Mouse (Mus musculus): Measurements from ENCODE around the gene Gm11627. TPM values are rescaled to one million over a fixed set of nuclear protein-coding genes. Genes with fewer than 3 reads are reported as not detected.
A peak's percentile ranks its signal among the peaks of the same experiment; 100 is the strongest.

Gene Gm11627
- total RNA-seq, 2 experiments from 2014 or later, result 1.4 to 1.9 TPM

DNA sequence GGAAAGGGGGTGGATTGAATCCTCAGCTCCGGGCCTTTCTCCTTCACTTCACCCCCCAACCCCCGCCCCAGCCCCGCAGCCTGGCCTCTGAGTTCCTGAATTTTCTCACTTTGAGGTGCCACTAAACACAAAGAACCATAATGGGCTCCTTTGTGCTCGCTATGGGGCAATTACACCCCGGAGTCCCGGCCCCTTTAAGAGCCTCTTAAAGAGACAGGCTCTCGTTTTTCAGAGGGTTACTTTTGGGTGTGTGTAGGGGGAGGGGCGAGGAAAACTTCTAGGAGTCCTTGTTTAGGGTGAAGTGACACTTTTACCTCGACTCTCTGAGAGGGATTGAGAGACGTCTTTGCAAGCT lies 24.2 kb upstream of the Gm11627 start:
- no peak for DNase-seq (ENCODE audit: low spot score in 2 of 2)

DNA sequence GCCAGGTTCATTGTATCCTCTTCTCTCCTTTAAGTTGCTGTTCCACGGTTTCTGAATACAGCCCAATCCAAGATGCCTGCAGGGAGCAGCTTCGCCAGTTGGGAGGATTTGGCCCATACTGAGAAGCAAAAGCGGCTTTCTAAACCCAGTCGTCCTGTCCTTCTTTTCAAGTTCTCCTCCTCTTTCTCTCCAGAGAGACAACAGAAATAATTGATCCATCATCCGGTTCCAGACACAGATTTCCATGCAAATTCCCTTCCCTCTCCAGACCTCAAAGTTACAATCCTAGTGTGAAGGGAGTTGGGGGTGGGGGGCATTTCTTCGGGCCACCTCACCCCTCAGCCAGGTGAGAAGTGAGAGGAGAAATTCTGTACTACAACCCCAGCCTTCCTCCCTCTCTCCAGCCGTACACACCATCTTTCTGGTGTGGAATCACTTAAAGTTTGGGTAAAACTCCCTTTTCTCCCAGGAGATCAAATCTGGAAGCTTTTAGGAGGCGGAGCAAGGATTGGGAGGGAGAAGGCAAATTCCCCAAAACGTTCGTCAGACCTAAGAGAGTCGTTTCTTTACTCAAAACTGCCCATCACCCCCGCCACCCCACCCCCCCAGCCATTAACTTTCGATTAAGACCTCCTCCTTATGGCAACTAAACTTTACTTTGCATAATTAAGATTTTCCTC lies 23.7 kb upstream of the Gm11627 start:
- DNase-seq (ENCODE audit: low spot score in 2 of 2), result no peak

DNA sequence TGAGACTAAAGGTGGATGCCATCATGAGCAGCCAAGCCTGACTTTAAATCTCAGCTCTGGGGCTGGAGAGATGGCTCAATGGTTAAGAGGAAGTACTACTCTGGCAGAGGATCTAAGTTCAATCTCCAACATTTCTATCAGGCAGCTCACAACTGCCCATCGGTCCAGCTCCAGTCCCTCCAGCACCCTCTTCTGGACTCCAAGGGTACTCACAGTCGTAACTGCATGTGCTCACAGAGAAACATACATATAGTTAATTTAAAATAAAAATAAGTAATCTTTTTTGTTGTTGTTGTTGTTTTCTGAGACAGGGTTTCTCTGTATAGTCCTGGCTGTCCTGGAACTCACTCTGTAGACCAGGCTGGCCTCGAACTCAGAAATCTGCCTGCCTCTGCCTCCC lies 20.7 kb upstream of the Gm11627 start:
- DNase-seq (ENCODE audit: low spot score in 2 of 2), result no peak

DNA sequence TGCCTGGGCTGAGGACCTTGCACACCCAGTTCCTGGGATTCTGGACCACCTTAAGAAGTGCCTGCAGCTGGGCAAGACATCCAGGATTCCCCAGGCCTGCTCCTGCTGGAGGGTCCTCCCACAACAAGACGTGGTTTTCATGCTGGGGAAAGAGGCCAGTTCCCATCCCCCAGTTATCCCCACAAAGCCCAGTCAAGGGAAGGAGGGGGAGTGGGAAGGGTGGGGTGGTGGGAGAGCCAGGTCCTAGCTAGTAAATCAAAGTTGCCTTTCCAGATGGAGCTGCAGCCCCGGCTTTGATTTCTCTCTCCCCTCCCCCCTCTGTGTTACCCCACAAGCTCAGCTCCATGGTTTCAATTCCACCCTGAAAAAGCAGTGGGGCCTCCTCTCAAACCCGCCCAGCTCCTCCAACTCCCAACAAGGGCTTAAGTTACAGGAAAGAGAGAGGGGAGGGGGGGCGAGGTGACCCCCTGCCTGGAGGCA lies 16.1 kb upstream of the Gm11627 start:
- no peak for DNase-seq (ENCODE audit: low spot score in 2 of 2)

DNA sequence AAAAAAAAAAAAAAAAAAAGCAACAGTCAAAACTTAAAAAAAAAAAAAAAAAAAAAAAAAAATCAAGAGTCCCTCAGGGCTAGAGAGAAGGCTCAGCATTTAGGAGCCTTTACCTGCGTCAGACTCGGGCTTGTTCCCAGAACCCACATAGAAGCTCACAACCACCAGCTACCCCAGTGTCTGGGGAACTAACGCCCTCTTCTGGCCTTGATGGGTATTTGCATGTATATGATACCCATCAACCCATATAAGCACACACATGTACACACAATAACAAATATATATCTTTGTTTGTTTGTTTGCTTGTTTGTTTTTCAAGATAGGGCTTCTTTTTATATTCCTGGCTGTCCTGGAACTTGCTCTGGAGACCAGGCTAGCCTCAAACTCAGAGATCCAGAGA lies 8.3 kb upstream of the Gm11627 start:
- DNase-seq (ENCODE audit: low spot score in 2 of 2), result no peak

DNA sequence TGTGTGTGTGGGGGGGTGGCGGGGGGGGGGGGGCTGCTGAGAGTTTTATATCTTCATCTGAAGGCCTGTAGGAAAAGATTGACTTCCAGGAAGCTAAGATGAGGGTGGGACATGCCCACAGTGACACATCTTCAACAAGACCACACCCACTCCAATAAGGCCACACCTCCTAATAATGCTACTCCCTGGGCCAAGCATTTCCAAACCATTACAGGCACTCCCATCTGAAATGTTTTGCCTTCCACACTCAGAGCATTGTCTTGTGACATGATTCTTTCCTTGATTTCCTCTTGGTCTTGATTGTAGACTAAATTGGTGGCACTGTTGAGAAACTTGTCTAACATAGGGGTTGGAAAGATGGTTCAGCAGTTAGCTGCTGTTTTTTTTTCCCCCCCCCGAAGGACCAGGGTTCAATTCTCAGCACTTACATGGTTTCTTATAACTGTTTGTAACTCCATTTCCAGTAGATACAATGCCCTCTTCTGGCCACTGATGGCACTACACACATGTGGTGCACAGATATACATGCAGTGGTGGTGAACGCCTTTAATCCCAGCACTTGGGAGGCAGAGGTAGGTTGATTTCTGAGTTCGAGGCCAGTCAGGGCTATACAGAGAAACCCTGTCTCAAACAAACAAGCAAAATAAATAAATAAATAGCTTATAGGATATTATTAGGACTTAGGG lies 7.3 kb upstream of the Gm11627 start:
- DNase-seq (ENCODE audit: low spot score in 2 of 2), result no peak

DNA sequence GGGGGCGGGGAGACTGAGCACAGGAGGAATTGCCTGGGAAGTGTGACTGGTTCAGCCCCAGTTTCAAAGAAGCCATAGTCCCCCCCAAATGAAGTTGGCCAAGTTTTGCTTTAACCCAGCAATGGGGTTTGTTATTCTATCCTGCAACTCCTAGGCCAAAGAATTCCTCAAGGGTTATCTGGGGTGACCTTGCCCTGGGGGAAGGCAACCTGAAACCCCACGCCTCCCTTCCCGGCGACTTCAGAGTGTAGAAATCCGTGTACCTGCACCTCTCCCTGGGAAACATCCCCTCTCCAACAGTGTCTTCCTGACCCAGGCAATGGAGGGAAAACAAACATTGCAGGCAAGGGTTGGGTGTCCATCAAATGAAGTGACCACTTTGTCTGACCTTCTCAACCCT lies 3.5 kb upstream of the Gm11627 start:
- DNase-seq (ENCODE audit: low spot score in 2 of 2), result no peak

DNA sequence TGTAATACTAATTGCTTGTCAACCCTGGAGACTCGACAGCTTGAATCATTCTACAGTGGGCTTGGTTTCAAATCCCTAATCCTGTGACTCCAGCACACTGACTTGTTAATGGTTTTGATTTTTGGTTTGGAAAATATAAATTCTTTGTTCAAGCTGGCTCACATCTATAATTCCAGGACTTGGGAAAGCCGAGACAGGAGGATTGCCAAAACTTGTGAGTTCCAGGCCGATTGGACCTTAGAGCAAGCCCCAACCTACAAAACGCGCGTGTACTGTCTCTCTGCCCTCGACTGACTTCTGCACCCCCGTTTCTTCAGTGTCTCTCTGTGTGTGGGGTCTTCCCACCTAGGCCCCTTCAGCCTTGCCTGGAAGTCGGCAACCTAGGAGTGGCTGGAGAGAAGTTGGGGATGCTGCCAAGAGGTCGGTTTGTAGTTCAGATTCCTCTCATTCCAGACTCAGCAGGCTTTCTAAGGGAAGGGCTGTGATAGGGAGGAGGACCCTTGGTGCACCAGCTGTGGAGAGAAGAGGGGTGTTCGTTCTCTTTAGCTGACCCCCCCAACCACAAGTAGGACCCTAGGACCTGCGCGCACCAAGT lies 2.9 kb upstream of the Gm11627 start:
- no peak for DNase-seq (ENCODE audit: low spot score in 2 of 2)

DNA sequence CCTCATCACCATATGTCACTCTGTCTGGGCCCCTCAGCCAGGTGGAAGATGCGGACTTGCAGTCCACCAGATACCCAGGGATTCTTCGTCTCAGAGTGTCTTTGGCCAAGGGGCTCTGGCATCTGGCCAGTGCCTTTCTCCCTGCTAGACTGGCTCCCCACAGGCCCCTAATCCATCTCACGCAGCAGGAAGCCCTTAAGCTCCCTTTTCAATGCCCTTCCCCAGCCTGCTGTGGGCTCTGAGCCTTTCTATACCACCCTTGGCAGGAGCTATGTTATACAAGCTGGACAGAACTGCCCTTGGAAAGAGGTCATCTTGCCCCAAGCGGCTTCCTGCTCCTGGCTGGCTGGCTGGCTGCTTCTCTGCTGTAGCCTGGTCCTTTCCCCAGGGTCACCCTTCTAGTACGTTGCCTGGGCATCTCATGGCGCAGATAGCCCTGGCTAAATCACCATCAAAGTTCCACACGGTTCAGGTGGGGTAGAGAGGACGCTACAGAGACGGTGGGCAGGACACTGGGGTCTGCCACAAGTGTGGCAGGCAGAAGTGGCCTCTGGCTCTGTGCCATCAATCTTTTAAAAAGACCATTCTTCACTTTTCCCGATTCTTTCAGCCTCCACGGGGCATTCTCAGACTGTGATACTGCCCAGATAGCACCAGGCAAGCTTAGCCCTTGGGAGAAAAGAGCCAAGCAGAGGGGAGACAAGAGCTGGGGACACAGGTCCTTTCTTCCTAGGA lies 2.2 kb upstream of the Gm11627 start:
- no peak for DNase-seq (ENCODE audit: low spot score in 2 of 2)

DNA sequence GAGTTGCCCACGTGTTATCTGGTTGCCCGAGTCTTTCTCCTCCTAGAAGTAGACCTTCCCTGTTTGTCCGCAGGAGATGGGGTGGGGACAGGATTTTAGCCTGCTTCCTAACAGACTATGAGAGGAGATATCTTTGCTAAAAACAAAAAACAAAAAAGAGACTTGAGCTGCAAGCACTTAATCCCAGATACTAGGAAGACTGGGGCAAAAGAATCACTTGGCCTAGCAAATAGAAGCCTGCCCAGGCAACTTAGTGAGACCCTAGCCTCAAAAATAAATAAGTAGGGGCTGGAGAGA lies 721 bp upstream of the Gm11627 start:
- no peak for DNase-seq (ENCODE audit: low spot score in 2 of 2)

DNA sequence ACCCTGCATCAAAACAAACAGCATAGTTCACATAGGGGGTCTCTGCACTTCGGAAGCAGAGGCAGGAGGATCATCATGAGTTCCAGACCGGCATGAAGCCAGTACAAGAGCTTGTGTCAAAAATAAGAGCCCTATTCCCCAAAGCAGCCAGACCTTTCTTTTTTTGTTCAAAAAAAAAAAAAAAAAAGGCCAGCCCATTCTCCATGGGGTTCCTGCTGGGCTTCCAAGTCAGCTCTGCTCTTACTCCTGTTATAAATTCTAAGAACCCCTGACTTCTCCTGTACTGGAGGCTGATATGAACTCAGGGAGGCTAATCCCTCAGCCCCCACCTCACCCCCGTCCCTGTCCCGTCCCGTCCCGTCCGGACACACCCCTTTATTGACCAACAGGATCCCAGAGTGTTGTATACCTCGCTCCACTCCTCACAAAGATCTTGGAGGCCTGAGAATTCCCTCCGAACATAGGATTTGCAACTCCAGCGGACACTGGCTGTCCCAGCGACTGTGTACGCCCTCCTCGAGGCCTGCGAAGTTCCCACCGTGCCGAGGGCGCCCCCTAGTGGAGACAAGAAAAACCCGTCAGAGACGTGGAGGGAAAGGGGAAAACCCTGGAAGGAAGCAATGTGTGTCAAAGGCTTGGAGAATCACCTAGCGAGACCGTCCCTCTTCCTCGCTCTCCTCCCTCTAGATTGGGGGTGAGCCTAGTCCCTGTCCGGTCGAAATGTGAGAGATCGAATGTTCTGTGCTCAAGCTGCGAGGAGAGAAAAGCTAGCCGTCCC lies 731 bp downstream of the Gm11627 start:
- peak; percentile 67 to 80 for DNase-seq (ENCODE audit: low spot score in 2 of 2)

DNA sequence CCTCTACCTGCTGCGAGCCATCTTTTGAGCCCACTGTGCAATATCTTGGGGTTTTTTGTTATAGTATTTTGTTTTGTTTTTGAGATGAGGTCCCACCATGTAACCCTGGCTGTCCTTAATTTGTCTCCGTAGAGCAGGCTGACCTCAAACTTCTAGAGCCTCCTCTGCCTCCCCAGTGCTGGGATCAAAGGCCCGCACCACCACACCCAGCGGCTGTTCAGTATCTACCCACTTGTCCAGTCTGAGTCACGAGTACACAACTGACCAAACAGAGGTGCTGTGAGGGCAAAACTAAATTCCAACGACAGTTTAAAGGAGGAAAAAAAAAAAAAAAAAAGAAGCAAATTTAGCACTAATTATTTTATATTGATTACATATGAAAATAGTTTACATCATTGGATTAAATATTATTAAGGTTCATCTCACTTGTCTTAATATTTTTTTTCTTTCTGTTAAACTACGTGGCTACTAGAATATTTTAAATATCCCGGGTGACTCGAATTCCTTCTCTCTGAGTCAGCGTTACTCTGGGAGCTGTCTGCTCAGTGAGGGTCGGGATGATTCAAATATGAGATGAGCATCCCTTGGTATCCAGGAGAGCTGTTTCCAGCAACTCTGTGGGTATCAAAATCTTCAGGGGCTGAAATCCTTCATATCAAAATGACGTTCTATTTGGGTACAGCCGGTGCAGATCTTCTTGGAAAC lies 3.1 kb downstream of the Gm11627 start:
- DNase-seq (ENCODE audit: low spot score in 2 of 2), result no peak

DNA sequence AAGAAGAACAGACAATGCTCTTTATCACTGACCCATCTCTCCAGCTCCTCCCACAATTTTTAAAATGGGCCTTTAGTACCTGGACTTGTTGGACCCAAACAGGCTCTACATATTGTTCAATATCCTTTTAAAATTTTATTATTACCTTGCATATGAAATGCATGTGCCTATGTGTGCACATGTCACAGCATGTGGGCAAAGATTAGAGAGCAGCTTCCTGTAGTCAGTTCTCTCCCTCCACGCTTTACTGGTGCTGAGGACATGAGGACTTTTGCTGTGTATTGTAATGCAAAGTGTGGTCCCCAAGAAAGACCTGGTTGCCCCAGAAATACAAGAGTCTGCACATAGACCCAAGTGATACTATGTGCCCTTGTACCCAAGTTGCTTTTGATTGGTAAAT lies 4.2 kb downstream of the Gm11627 start:
- DNase-seq (ENCODE audit: low spot score in 2 of 2), result no peak

DNA sequence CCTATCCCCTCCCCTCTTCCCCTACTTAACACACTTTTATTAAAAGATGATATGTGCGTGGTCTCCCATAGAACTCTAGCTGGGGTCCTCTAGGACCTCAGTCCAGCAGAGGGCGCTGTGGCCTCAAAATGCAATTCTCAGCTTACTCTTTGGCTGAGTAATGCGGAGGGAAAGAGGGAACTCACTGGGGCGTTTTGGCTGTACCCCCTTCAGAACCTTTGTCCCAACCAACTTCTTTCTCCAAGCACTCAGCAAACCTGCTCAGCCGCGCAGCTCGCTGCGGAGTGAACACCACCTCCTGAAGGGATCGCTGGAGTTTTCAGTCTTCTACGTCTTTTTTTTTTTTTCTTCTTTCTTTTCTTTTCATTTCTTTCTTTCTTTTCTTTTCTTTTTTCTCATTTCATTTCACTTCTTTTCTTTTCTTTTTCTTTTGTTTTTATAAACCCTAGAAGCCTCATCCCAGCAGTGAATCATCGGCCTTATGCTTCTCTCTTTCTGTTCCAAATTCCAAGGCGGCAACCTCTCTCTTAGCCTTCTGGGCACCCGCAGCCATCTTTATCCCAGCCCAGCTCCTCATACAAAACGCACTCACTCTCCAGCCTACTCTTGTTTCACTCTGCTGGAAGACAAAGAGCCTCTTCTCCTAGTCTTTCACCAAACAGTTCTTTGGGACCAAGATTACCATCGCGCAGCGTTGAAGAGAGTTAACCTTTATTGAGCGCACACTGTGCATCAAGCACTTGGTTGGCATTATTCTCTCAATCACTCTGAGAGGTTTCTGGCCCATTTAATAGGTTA lies 6.2 kb downstream of the Gm11627 start:
- DNase-seq (ENCODE audit: low spot score in 2 of 2), result peak; percentile 64 to 74

DNA sequence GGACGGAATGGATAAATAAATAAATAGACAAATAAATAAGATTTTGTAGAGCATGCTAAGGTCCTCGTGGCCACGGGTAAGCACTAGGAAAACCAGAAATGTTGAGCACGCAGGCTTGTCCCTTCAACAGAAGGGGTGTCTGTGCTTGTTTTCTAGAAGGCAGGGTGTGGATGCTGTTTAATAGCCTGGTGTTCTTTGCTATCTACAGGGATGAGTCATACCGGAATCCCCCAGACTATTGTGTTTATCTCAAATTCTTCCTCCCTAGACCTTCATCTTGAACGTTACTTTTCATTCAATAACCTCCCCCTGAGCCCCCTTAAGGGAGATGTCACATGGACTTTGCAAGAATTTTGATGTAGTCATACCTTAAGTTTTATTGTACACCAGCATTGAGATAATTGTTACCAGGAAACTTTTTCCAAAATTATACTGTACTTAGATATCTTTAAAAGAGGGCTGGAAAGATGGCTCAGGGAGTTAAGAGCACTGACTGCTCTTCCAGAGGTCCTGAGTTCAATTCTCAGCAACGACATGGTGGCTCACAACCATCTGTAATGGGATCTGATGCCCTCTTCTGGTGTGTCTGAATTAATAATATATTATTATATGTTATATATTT lies 10.4 kb downstream of the Gm11627 start:
- no peak for DNase-seq (ENCODE audit: low spot score in 2 of 2)

DNA sequence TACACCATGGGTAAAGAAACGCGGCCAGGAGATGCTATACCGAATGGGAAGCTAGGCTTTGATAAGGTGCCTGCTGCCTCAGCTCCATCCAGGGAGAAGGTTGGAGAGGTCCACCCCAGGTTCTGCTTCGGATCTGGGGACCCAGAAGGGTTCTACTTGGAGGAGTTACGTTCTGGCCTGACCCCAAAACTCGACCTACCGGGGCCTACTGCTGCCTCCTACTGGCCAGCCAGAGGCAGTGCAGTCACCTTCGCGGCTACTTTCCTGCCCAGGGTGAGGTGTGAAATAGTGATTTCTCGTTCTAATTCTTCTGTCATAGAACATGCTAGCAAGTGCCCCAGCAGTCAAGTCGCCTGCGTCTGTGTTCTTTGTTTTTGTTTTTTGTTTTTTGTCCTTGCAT lies 11.1 kb downstream of the Gm11627 start:
- DNase-seq (ENCODE audit: low spot score in 2 of 2), result no peak

DNA sequence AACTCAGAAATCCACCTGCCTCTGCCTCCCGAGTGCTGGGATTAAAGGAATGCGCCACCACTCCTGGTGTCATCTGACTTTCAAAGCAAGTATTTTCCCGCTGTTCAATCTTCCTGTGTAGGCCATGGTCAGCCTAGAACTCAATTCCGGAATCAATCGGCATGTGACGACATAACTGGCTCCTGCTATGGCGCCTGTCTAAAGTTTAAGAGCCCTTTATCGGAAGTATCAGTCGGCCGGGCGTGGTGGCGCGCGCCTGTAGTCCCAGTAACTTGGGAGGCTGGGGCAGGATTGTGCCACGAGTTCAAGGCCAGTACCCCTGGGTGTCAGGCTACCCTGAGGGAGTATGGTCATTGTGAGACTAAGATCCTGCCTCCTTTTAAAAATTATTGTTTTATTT lies 11.5 kb downstream of the Gm11627 start:
- no peak for DNase-seq (ENCODE audit: low spot score in 2 of 2)

DNA sequence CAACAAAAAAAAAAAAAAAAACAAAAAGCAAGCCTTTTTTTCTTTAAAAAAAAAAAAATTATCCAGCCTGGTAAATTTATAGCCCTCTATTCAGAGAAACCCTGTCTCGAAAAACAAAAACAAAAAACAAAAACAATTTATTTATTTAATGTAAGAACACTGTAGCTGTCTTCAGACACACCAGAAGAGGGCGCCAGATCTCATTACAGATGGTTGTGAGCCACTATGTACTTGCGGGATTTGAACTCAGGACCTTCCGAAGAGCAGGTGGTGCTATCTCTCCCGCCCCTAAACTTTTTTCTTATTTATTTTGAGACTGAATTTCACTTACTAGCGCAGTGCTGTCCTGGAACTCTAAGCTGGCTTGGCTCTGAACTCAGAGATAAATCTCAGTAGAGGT lies 12.1 kb downstream of the Gm11627 start:
- no peak for DNase-seq (ENCODE audit: low spot score in 2 of 2)

DNA sequence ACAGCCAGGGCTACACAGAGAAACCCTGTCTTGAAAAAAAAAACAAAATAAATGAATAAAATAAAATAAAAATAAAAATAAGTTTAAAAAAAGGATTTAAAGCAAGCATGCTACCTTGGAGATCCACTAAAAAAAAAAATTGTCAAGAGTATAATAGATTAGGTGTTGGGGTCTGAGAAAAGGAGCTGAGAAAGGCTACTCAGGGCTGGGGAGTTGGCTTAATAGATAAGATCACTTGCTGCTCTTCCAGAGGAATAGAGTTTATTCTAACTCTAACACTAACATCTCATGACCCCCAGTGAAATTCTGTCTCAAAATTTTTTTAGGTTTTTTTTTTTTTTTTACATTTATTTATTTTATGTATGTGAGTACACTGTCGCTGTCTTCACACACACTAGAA lies 13.0 kb downstream of the Gm11627 start:
- no peak for DNase-seq (ENCODE audit: low spot score in 2 of 2)

DNA sequence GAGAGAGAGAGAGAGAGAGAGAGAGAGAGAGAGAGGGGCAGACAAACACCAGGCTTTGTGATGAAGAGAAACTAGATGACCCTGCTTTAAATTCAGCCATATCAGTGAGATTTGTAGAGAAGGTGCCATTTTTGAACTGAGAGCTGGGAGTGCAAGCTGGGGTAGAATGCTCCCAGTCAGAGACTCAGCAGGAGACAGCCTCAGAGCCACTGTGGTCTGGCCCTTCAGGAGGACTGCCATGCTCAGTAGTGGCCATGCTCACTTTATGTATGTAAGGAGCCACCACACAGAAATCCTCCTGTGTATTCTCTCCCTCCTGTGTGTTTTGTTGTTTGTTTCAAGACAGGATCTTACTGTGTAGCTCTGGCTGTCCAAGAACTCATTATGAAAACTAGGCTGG lies 13.5 kb downstream of the Gm11627 start:
- DNase-seq (ENCODE audit: low spot score in 2 of 2), result no peak
